9 mouse cellular contexts compared by ENCODE assay signal in the genomic region with DNA sequence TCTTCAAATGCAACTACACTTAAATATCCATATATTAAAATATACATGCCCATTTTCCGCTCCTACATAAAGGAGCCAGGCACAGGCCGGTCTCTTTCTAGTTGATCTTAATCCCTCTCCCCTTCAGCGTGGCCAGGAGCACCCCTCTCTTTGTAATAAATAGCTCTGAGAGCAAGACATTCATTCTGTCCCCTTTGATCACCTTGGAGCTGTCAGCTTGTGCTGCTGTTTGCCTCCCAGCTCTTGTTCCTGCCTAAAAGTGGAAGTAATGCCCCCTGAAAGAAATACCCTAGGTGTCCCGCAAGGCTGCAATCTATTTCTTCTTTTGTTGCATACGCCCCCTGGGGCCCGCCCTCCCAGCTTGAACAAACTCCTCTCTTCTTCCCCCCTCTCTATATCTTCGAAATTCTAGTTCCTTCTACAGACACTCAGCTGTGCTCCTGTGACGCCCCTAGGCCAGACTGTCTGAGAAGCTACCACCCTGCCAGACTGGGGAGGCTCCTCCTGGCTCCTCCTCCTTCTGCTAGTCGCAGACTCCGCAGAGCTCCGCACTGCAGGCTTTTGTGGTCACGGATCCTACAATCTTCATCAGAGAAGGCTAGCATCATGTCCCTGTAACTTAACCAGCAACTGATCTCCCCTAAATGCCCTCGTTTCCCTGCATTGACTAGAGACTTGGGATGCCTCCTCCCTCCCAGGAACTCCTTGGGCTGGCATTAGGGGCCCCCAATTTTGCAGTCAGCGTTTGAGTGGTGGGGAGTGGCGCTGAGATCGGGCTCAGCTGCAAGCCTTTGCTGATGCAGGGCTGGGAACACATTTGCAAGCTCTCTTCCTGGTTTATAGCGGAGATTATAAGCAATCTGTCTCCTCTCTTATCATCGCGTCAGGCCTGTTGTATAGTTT.
DNase-seq lines count a peak whose midpoint lies in the region; ATAC-seq lines count a peak whose summit lies in the region.
"Had no signal": no experiment of that assay in that cellular context is flagged by ENCODE, and none has a peak within 500 bp of the region (broad histone marks: within the 10 kb centered on the region; RNA-seq: fewer than 3 reads in every experiment).

No protein-coding gene starts in this region.

- DNase-seq in urinary bladder, adult 18-20 months (ENCODE audit: low spot score in 2 of 2), result peak; percentile 6 to 10
- no peak for DNase-seq in urinary bladder, adult 2 months (ENCODE audit: low spot score)
- DNase-seq in heart, postnatal 36 days, result peak; percentile 11 to 34
- DNase-seq in layer of hippocampus, postnatal 25 days (ENCODE audit: extremely low spot score in 1 of 2, low spot score in 1 of 2), result peak; percentile 26 to 52
- peak; percentile 78 for DNase-seq in lung, postnatal 10 days
- DNase-seq in right cerebral cortex, postnatal 25 days, result peak; percentile 60
- DNase-seq in T-cell, adult 2 months (ENCODE audit: low spot score), result no peak

- H3K4me1 ChIP-seq in forebrain, embryonic 16.5 days (replicated peaks; ENCODE audit: control insufficient read depth, insufficient read depth, low read length), result peaks cover 14% of the 10 kb centered on the region

- ATAC-seq in forebrain, embryonic 16.5 days, result peak; percentile 98

- H3K4me2 ChIP-seq in forebrain, embryonic 16.5 days (ENCODE audit: low read length), result peak overlapping the region; percentile 53

- no peaks in the 10 kb centered on the region for H3K27me3 ChIP-seq in forebrain, embryonic 16.5 days (replicated peaks; ENCODE audit: control insufficient read depth, insufficient read depth, low read length)
- H3K27me3 ChIP-seq: CH12.LX had no signal

- H3K9ac ChIP-seq in forebrain, embryonic 16.5 days (replicated peaks; ENCODE audit: low read depth, low read length), result peak overlapping the region; percentile 61

- no peaks in the 10 kb centered on the region for H3K9me3 ChIP-seq in forebrain, embryonic 16.5 days (ENCODE audit: control insufficient read depth, low read length)

- H3K27ac ChIP-seq in forebrain, embryonic 16.5 days (ENCODE audit: low read length), result peak overlapping the region; percentile 94

- intact Hi-C loops in heart, postnatal 36 days (cut with DNase I), result loop anchor here (10.0 kb wide), 1 partner anchor 721 kb away; the partner anchor contains the start of gene Rhbdd1

- H3K36me3 ChIP-seq in forebrain, embryonic 16.5 days (ENCODE audit: control insufficient read depth, insufficient read depth), result no peaks in the 10 kb centered on the region

- peak overlapping the region; percentile 40 for H3K4me3 ChIP-seq in forebrain, embryonic 16.5 days (replicated peaks; ENCODE audit: low read length)

- 1% methylated on average over 19 of the region's 19 CpGs for WGBS in forebrain, embryonic 16.5 days

Comparison
In these comparisons a context has a peak if more than half of its experiments do, and no peak if none do; other contexts are left out.
1. DNase-seq: peak in urinary bladder, adult 18-20 months (2 of 2), heart, postnatal 36 days (2 of 2), layer of hippocampus, postnatal 25 days (2 of 2), lung, postnatal 10 days (single experiment) and right cerebral cortex, postnatal 25 days (single experiment); none in urinary bladder, adult 2 months (single experiment) and T-cell, adult 2 months (single experiment).